Mouse (Mus musculus) forebrain, embryonic 15.5 days (tissue): ENCODE measurements around the gene Efna2. TPM values are rescaled to one million over a fixed set of nuclear protein-coding genes. Genes with fewer than 3 reads are reported as not detected.
A peak's percentile ranks its signal among the peaks of the same experiment; 100 is the strongest.
"Not testable (repeated sequence)": the region's sequence is repeated elsewhere in the genome, so short reads cannot be mapped to it uniquely, and the experiment has no call there.

Experiments used
- ATAC-seq: fragments of 200-750 bp; cut with Nextera tagmentation; replicated peaks from 2 replicates; pipeline ENCODE4 v1.8.0; 2017; ENCODE audit warnings: mild to moderate bottlenecking, moderate TSS enrichment, moderate library complexity
- H3K27ac ChIP-seq: fragments of 300-500 bp; sonication (generic); replicated peaks from 2 replicates; pipeline ENCODE4 v1.5.1; 2015; ENCODE audit warnings: mild to moderate bottlenecking, inconsistent platforms
- H3K27me3 ChIP-seq: fragments of 300-500 bp; sonication (generic); 2 replicates; pipeline ENCODE4 v1.6.1; 2015; ENCODE audit warnings: inconsistent platforms
- H3K36me3 ChIP-seq: fragments of 300-500 bp; sonication (generic); 2 replicates; pipeline ENCODE4 v1.6.1; 2015; ENCODE audit warnings: mild to moderate bottlenecking, inconsistent platforms
- H3K4me1 ChIP-seq: fragments of 300-500 bp; sonication (generic); 2 replicates; pipeline ENCODE4 v1.6.1; 2015; ENCODE audit warnings: inconsistent platforms
- H3K4me2 ChIP-seq: fragments of 300-500 bp; sonication (generic); replicated peaks from 2 replicates; pipeline ENCODE4 v1.6.1; 2015; ENCODE audit warnings: mild to moderate bottlenecking, inconsistent platforms
- H3K4me3 ChIP-seq: fragments of 300-500 bp; sonication (generic); 2 replicates; pipeline ENCODE4 v1.5.1; 2015; ENCODE audit warnings: mild to moderate bottlenecking, inconsistent platforms
- H3K9ac ChIP-seq: fragments of 300-500 bp; sonication (generic); replicated peaks from 2 replicates; pipeline ENCODE4 v1.6.1; 2015; ENCODE audit warnings: mild to moderate bottlenecking, inconsistent platforms
- H3K9me3 ChIP-seq: fragments of 300-500 bp; sonication (generic); 2 replicates; pipeline ENCODE4 v1.6.1; 2016; ENCODE audit warnings: inconsistent platforms
- WGBS: fragments of 180-500 bp; shearing (Covaris S2); methylation state at CpG from one replicate; pipeline ENCODE4 v1.1.7; 2015; ENCODE audit warnings: mixed read lengths; 5-methylcytosine and 5-hydroxymethylcytosine counted together
- polyA plus RNA-seq: library from polyadenylated mRNA; unstranded; fragments of >200 nt; fragmentation: Nextera tagmentation; extraction: Ambion mirVana; gene quantifications from 2 replicates; pipeline ENCODE4 v1.2.1, GENCODE M21; 2015

Gene Efna2
- polyA plus RNA-seq, 1 experiment from 2014 or later: 36.5 TPM

DNA sequence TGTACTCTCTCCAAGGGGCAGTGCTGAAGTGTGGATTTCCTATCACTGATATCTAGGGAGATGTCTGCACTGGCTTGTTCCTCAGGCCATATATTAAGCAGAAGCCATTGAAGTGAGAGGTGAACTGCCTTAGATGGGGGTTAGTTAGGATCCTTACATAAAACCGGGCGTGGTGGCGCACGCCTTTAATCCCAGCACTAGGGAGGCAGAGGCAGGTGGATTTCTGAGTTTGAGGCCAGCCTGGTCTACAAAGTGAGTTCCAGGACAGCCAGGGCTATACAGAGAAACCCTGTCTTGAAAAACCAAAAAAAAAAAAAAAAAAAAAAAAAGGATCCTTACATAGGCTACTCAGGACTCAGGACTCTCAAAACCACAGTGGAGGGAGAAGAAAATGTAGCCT is 13.1 kb upstream of the Efna2 start:
- H3K27me3 ChIP-seq, ATAC-seq, H3K9me3 ChIP-seq: not testable (repeated sequence)
- Histone ChIP-seq H3K4me2 (peak overlapping the region; percentile 88), H3K36me3 (peaks cover 13% of the 10 kb centered on the region), H3K9ac (peak overlapping the region; percentile 64), H3K4me1 (peaks cover 59% of the 10 kb centered on the region), H3K4me3 (peak overlapping the region; percentile 44), H3K27ac (peak overlapping the region; percentile 100)
- 90% methylated on average over 4 of the region's 4 CpGs for WGBS

DNA sequence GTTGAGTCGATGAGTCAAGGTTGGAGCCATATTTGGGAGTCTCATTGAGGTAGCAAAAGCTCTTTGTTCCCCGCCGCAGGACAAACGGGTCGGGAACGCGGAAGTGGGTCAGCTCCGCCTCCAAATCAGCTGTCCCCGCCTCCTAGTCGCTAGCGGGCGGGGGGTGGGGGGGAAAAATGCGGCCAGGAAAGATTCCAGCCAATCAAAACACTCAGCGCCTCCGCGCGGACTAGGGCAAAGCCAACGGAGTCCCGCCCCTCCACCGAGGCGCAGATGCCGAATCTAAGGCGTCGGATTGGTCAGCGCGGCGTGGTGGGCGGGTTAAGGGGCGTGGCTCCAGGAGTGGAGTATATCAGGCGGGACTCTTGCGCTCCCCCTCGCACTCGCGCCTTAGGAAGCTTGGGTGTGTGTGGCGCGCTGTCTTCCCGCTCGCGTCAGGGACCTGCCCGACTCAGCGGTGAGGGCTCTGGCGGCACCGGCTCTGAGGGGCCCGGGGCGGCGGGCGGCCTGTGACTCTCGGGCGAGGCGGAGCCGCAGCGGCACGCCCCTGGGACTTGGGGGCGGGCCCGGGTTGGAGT is 11.7 kb upstream of the Efna2 start:
- under 1% methylated on average over 52 of the region's 55 CpGs for WGBS
- Histone ChIP-seq H3K27me3 (no peaks in the 10 kb centered on the region), H3K4me1 (peaks cover 68% of the 10 kb centered on the region), H3K4me3 (peak overlapping the region; percentile 99), H3K36me3 (peaks cover 26% of the 10 kb centered on the region), H3K9ac (peak overlapping the region; percentile 100), H3K4me2 (peak overlapping the region; percentile 67), H3K27ac (peak overlapping the region; percentile 100), H3K9me3 (no peaks in the 10 kb centered on the region)
- ATAC-seq: peak; percentile 91

DNA sequence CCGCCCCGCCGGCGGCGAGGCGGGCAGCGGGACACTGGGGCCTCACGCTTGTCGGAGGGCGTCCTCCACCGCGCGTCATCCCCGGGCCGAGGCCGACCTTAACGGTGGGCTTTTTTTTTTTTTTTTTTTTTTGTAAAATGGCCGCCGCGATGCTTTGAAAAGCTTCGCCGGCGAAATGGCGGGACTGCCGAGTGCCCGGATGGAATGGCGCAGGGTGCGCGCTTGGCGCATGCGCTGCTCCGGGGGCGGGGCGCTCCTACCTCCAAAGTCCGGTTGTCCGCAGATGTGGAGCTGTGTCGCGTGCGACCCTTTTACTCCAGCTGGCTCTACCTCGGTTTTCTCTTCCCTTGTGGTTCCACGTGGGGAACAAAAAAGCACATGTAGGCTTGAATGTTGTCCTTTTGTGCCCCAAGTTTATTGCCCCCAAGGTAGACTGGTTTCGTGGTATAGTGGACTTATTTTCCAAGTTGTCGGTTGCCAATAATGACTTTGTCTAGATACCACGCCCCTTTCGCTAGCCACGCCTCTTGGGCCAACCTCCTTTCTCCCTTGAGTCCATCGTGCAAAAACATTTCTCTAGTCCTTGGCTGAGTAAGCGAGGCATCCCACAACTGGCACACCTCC is 11.1 kb upstream of the Efna2 start:
- peak overlapping the region; percentile 67 for H3K4me2 ChIP-seq
- peak overlapping the region; percentile 99 for H3K4me3 ChIP-seq
- ATAC-seq: peak; percentile 25
- H3K27me3 ChIP-seq: no peaks in the 10 kb centered on the region
- H3K27ac ChIP-seq: peak overlapping the region; percentile 100
- peak overlapping the region; percentile 100 for H3K9ac ChIP-seq
- no peaks in the 10 kb centered on the region for H3K9me3 ChIP-seq
- peaks cover 26% of the 10 kb centered on the region for H3K36me3 ChIP-seq
- H3K4me1 ChIP-seq: peaks cover 72% of the 10 kb centered on the region
- WGBS: under 1% methylated on average over 47 of the region's 48 CpGs

DNA sequence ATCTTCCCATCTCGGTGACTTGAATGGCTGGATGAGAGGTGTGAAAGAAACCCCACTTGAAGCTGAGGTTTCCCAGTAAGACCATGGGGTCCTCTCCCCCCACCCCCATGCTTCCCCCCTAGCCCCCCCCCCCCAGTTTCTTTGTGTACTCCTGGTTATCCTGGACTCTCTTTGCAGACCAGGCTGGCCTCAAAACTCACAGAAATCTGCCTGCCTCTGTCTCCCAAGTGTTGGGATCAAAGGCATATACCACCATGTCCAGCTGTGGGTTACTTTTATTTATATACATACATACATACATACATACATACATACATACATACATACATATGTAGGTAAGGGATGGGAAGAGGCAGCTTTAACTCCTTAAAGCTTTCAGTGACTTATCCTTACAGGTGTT is 10.2 kb upstream of the Efna2 start:
- peak overlapping the region; percentile 100 for H3K9ac ChIP-seq
- H3K27me3 ChIP-seq: no peaks in the 10 kb centered on the region
- peak overlapping the region; percentile 99 for H3K4me3 ChIP-seq
- WGBS: 48% methylated on average over 1 of the region's 1 CpGs
- H3K9me3 ChIP-seq: no peaks in the 10 kb centered on the region
- peak overlapping the region; percentile 100 for H3K27ac ChIP-seq
- H3K36me3 ChIP-seq: peaks cover 26% of the 10 kb centered on the region
- ATAC-seq: no peak
- peaks cover 75% of the 10 kb centered on the region for H3K4me1 ChIP-seq
- H3K4me2 ChIP-seq: peak overlapping the region; percentile 67

DNA sequence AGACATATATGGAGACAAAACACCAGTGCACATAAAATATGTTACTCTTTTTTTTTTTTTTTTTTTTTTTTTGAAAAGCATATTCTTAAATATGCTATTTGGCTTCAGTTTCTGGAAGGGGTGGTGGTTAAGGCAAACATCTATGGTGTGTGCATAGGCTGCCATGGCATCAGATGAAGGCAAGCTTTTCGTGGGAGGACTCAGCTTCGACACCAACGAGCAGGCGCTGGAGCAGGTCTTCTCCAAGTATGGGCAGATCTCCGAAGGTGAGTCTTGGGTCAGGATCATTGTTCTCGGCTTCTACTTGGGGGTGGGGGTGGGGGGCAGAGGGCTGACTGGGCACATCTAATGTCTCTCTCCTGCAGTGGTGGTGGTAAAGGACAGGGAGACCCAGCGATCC is 9.6 kb upstream of the Efna2 start:
- Histone ChIP-seq H3K9ac (no peak overlapping the region; the same call in 1 of the 2 replicates), H3K27ac (0 out of 2 replicates have a peak overlapping the region, but pooled peaks have one; percentile 6)
- 88% methylated on average over 7 of the region's 7 CpGs for WGBS

DNA sequence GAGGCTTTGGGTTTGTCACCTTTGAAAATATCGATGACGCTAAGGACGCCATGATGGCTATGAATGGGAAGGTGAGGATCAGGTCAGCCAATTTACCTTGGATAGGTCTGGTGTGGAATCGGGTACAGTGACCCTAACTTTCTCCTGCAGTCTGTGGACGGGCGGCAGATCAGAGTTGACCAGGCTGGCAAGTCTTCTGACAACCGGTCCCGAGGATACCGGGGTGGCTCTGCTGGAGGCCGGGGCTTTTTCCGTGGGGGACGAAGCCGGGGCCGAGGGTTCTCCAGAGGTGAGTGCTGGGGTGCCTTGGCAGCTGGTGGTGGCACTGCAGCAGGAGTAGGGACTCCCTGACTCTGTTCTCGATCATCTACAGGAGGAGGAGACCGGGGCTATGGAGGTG is 9.2 kb upstream of the Efna2 start:
- ATAC-seq: no peak
- H3K4me2 ChIP-seq: no peak overlapping the region
- H3K4me3 ChIP-seq: no peak overlapping the region
- H3K27me3 ChIP-seq: no peaks in the 10 kb centered on the region
- no peaks in the 10 kb centered on the region for H3K9me3 ChIP-seq
- H3K36me3 ChIP-seq: peaks cover 26% of the 10 kb centered on the region
- peaks cover 65% of the 10 kb centered on the region for H3K4me1 ChIP-seq
- H3K9ac ChIP-seq: no peak overlapping the region
- WGBS: 97% methylated on average over 16 of the region's 16 CpGs
- H3K27ac ChIP-seq: 0 out of 2 replicates have a peak overlapping the region, but pooled peaks have one; percentile 6

More for the DNA sequence above, 9.6 kb upstream of the Efna2 start:
- no peak for ATAC-seq
- Histone ChIP-seq H3K4me2 (peak overlapping the region; percentile 67; the same call in 1 of the 2 replicates), H3K4me1 (peaks cover 69% of the 10 kb centered on the region), H3K4me3 (no peak overlapping the region), H3K9me3 (no peaks in the 10 kb centered on the region), H3K27me3 (no peaks in the 10 kb centered on the region), H3K36me3 (peaks cover 26% of the 10 kb centered on the region)

DNA sequence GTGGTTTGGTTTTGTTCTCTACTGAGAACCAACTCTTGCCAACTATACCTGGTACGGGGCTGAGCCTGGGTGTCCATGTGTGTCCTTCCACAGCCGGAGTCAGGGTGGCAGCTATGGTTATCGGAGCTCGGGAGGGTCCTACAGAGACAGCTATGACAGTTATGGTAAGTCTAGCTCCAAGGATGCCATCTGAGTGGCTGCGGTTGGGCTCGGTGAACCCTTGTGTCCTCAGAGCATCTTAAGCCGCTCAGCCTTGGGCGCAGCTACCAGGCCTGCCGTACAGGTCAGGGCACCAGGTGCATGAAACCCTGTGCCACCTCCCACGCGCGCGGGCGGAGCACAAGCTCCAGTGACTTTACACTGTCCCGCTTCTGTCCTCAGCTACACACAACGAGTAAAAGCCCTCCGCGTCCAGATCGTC is 8.7 kb upstream of the Efna2 start:
- Histone ChIP-seq H3K4me1 (peaks cover 63% of the 10 kb centered on the region), H3K36me3 (peaks cover 26% of the 10 kb centered on the region), H3K27ac (0 out of 2 replicates have a peak overlapping the region, but pooled peaks have one; percentile 5), H3K9ac (no peak overlapping the region), H3K27me3 (no peaks in the 10 kb centered on the region), H3K4me3 (no peak overlapping the region), H3K9me3 (no peaks in the 10 kb centered on the region), H3K4me2 (no peak overlapping the region)
- ATAC-seq: no peak
- 94% methylated on average over 19 of the region's 19 CpGs for WGBS

DNA sequence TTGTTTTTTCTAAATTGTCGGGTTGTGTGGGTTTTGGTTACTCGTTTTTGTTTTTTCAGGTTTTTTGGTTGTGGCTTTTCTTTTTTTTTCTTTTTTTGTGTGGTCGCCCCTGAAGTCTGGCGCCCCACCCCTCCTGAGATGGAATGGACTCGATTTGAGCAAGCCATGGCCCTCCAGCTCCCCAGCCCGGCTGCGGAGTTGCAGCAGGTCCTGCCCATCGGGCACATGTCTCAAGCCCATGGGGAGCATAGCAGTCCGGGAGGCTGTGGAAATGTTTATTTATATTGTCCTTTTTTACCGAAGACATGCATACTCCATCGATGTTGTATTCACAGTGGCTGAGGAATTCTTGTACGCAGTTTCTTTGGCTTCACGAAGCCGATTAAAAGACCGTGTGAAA is 8.0 kb upstream of the Efna2 start:
- Histone ChIP-seq H3K27me3 (no peaks in the 10 kb centered on the region), H3K27ac (peak overlapping the region; percentile 94; the same call in 1 of the 2 replicates), H3K9ac (no peak overlapping the region), H3K36me3 (peaks cover 26% of the 10 kb centered on the region), H3K9me3 (no peaks in the 10 kb centered on the region), H3K4me3 (no peak overlapping the region), H3K4me2 (no peak overlapping the region), H3K4me1 (peaks cover 64% of the 10 kb centered on the region)
- 92% methylated on average over 15 of the region's 15 CpGs for WGBS
- ATAC-seq: no peak

DNA sequence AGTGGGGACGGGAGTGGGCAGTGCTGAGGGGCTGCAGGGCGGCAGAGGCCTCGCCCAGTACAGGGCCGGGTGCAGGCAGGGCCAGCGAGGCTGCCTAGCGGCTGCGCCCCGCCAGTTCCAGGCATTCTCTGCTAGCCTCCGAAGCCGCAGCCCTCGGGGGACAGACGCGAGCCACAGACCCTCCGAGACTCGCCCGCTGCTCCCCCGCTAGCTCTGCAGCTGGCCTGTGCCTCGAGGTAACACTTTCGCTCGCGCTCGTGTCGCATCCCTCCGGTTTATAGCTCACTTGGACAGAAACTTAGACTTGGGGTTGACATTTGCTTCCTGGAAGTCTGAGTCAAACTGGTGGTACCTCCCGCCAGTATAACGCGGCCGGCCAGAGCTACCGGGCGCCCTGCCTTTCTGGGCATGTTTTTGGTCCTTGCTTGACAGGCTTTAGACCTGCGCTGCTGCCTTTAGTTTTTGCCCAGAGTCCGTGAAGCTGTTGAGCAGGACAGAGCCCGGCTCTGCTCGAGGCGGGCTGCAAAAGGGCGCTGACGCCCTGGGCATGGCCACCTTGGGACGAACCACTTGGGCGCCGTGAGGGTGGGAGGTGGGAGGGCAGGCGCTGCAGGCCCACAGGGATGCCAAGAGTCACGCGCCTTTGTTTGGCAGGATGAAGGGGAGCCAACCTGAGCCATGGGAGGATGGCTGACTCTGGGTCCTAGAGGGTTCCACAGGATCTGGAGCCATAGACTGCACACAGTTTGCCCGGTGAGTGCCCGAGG is 7.3 kb upstream of the Efna2 start:
- Histone ChIP-seq H3K9ac (peak overlapping the region; percentile 67; the same call in 1 of the 2 replicates), H3K27ac (peak overlapping the region; percentile 94), H3K27me3 (no peaks in the 10 kb centered on the region), H3K4me3 (peak overlapping the region; percentile 65), H3K4me1 (peaks cover 58% of the 10 kb centered on the region), H3K9me3 (no peaks in the 10 kb centered on the region), H3K4me2 (peak overlapping the region; percentile 71), H3K36me3 (peaks cover 26% of the 10 kb centered on the region)
- WGBS: 82% methylated on average over 45 of the region's 45 CpGs
- ATAC-seq: no peak

DNA sequence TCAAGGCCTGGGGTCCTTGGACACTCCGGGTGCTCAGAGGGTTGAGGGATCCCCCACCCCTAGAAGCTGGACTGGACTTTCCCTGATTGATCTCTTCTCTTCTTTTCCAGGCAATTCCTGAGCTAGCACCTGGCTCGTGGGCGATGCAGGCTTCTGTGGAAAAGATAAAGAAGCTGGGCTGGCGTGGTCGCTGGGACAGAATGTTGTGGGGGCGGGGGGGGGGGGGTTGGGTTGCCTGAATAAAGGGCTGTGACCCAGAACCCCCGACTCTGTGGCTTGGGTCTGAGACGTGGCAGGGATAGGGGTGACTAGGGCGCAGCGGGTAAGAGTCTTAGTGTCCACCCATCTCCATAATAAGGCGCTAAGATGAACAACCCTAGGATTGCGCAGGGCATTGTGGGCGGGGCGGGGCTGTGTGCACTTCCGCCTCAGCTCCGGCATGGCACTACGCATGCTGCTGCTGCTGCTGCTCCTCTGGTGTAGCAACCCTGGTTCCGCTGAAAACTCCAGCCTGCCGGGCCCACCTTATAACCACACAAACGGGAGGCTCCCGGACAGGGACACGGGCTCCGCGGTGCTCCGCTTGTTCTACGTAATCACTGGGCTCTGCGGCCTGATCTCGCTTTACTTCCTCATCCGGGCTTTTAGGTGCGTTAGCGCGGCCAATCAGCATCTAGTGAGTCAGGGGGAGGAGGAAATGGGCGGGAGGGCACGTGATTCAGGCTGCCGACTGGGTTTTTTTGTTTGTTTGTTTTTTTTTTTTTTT is 6.6 kb upstream of the Efna2 start, which contains the start of gene 1600002K03Rik:
1600002K03Rik (plus strand) TSS at position 418 of the 766 bp plus-strand sequence.
- Histone ChIP-seq H3K36me3 (peaks cover 26% of the 10 kb centered on the region), H3K27me3 (no peaks in the 10 kb centered on the region), H3K4me1 (peaks cover 56% of the 10 kb centered on the region), H3K4me2 (peak within 1 kb of the TSS; percentile 71), H3K9me3 (no peaks in the 10 kb centered on the region), H3K9ac (peak within 1 kb of the TSS; percentile 67), H3K4me3 (peak within 1 kb of the TSS; percentile 65), H3K27ac (peak within 1 kb of the TSS; percentile 94)
- 7% methylated on average over 34 of the region's 35 CpGs for WGBS
- peak; percentile 79 for ATAC-seq

DNA sequence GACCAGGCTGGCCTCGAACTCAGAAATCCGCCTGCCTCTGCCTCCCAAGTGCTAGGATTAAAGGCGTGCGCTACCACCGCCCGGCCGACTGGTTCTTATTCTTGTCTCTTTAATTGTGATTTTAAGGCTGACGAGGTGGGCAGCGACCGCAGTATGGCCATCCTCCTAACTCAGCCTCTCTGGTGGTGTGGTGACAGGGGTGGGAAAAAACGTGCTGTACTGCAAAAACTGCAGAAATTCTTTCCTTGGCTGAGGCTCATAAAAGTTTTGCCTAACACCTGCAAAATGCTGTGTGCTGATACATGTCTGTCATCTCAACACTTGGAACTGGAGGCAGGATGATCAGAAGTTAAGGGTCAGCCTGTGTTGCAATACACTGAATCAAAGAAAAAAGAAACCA is 5.9 kb upstream of the Efna2 start:
- no peak for ATAC-seq
- H3K4me1 ChIP-seq: peaks cover 56% of the 10 kb centered on the region
- 8% methylated on average over 11 of the region's 11 CpGs for WGBS

More for the DNA sequence above, 5.9 kb upstream of the Efna2 start:
- peak overlapping the region; percentile 94 for H3K27ac ChIP-seq
- peaks cover 26% of the 10 kb centered on the region for H3K36me3 ChIP-seq
- peak overlapping the region; percentile 65 for H3K4me3 ChIP-seq
- H3K9ac ChIP-seq: peak overlapping the region; percentile 67
- H3K4me2 ChIP-seq: peak overlapping the region; percentile 71
- H3K9me3 ChIP-seq: no peaks in the 10 kb centered on the region
- H3K27me3 ChIP-seq: no peaks in the 10 kb centered on the region
